Mouse (Mus musculus): ENCODE results near the gene Amotl2. TPM values are rescaled to one million over a fixed set of nuclear protein-coding genes. Genes with fewer than 3 reads are reported as not detected.
"Not testable (repeated sequence)": the region's sequence is repeated elsewhere in the genome, so short reads cannot be mapped to it uniquely, and the experiment has no call there.

Gene Amotl2
- polyA plus RNA-seq, 1 experiment from 2014 or later, result 49.1 TPM

DNA sequence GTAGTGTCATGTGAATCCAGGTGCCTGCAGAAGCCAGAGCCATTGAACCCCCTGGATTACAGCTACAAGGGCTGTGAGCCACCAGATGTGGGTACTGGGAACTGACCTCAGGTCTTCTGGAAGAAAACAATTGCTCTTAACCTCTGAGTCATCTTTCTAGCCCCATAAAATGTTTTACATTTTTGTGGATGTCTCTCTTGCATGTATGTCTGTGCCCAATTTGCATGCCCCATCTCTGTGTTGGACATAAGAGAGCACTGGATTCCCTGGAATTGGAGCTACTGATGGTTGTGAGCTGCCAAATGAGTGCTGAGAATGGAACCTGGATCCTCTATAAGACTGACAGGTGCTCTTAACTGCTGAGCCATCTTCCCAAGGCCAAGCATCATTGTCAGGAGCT lies 36.8 kb downstream of the Amotl2 start:
- H3K27me3 ChIP-seq (ENCODE audit: low read depth, poor library complexity, severe bottlenecking), result no peaks in the 10 kb centered on the region
- H3K9me3 ChIP-seq (replicated peaks), result no peaks in the 10 kb centered on the region
- no peaks in the 10 kb centered on the region for H3K36me3 ChIP-seq
- peaks cover 3% of the 10 kb centered on the region; the same call in 1 of the 2 replicates for H3K4me1 ChIP-seq
- H3K4me3 ChIP-seq, result no peak overlapping the region
- DNase-seq (ENCODE audit: low spot score), result no peak
- H3K27ac ChIP-seq, result no peak overlapping the region

DNA sequence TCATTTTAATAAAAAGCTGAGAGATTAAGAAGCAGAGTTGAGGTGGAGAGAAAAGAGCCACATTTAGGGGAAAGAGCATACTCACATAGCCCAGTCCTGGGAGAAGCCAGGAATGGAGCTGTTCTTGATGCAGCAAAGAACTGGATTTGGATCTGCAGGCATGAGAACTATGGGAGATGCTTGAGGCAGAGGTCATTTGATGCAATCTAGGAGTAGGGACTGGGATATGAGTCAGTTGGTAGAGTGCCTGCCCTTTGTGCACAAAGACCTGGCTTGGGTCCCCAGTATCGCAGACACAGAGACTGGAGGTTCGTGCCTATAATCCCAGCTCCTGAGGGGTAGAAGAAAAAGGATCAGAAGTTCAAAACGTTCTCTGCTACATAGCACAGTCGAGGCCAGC lies 38.7 kb downstream of the Amotl2 start:
- Histone ChIP-seq H3K27ac (no peak overlapping the region), H3K27me3 (ENCODE audit: low read depth, poor library complexity, severe bottlenecking) (no peaks in the 10 kb centered on the region), H3K4me3 (no peak overlapping the region), H3K4me1 (peaks cover 16% of the 10 kb centered on the region), H3K9me3 (replicated peaks) (no peaks in the 10 kb centered on the region), H3K36me3 (no peaks in the 10 kb centered on the region)
- 81% methylated on average over 4 of the region's 4 CpGs for WGBS
- no peak for DNase-seq (ENCODE audit: low spot score)

DNA sequence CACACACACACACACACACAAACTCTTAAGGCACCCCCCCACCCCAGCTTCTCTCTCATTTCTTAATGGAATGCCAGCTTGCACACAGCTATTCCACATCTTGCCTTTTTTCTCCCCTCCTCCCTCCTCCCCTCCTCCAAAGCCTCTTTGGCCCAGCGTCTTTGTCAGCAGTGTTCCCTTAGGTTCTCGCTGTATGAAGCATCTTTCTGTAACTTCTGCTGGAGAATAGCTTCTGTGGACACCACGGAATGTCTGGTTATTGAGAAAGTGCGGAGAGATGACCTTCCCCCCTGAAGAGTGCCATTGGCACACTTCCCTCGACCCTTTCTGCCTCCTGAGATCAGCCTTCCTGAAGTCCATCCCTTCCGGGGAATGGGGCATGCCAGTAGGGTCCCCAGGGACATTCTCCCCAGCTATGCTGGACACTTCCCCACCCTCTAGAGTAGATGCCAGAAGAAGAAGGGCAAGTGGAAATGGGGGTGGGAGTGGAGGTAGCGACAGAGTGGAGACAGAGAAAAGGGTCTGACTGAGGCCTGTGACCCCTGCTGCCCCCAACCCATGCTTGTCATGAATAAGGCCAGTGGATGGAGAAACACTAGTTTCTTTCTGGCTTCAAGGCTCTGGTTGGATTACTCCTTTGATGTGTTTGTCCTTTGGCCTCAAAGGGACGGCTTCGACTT lies 39.3 kb downstream of the Amotl2 start:
- no peaks in the 10 kb centered on the region for H3K9me3 ChIP-seq (replicated peaks)
- WGBS, result 81% methylated on average over 9 of the region's 9 CpGs
- no peaks in the 10 kb centered on the region for H3K27me3 ChIP-seq (ENCODE audit: low read depth, poor library complexity, severe bottlenecking)
- no peak overlapping the region; the same call in 1 of the 2 replicates for H3K27ac ChIP-seq
- no peak for DNase-seq (ENCODE audit: low spot score)
- peaks cover 16% of the 10 kb centered on the region for H3K4me1 ChIP-seq
- no peak overlapping the region for H3K4me3 ChIP-seq
- H3K36me3 ChIP-seq, result no peaks in the 10 kb centered on the region

DNA sequence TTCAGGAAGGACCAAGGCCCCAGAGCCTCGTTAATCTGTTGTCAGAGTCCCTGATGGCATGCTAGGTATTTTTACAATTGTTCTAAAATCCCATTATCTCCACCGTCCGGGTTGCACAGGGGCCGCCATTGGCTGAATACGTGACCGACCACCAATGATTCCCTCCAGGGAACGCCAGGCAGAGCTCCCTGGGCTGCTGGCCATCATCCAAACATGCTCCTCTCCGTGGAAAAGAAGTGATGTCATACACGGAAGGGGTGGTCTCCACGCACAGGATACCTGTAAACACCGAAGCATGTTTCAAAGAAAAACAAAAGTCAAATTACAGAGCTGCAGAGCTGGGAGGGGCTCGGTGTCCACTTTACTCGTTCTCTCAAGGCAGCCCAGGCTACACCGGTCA lies 39.9 kb downstream of the Amotl2 start:
- Histone ChIP-seq H3K27ac (no peak overlapping the region), H3K9me3 (replicated peaks) (no peaks in the 10 kb centered on the region), H3K36me3 (no peaks in the 10 kb centered on the region), H3K4me1 (peaks cover 16% of the 10 kb centered on the region), H3K27me3 (ENCODE audit: low read depth, poor library complexity, severe bottlenecking) (no peaks in the 10 kb centered on the region), H3K4me3 (no peak overlapping the region)
- WGBS, result 81% methylated on average over 14 of the region's 14 CpGs
- DNase-seq (ENCODE audit: low spot score), result no peak

DNA sequence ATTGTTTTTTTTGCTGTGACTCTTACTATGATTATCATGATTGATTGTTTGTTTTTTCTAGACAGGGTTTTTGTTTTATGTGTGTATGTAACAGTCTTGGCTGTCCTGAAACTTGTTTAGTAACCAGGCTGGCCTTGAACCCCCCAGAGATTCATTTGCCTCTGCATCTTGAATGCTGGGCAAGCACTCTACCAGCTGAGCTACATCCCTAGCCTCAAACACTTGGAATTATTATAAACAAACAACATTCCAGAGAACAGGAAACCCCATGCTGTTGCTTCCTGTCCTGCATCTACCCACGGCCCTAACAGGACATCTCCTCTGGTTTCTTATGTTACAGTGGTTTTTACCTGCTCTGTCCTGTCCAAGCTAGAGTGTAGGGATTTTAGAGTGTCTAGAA lies 42.4 kb downstream of the Amotl2 start:
- Histone ChIP-seq H3K27ac (no peak overlapping the region), H3K9me3 (replicated peaks) (no peaks in the 10 kb centered on the region), H3K36me3 (no peaks in the 10 kb centered on the region), H3K4me3 (no peak overlapping the region), H3K27me3 (ENCODE audit: low read depth, poor library complexity, severe bottlenecking) (no peaks in the 10 kb centered on the region), H3K4me1 (peaks cover 16% of the 10 kb centered on the region)
- 57% methylated on average over 1 of the region's 1 CpGs for WGBS
- no peak for DNase-seq (ENCODE audit: low spot score)

DNA sequence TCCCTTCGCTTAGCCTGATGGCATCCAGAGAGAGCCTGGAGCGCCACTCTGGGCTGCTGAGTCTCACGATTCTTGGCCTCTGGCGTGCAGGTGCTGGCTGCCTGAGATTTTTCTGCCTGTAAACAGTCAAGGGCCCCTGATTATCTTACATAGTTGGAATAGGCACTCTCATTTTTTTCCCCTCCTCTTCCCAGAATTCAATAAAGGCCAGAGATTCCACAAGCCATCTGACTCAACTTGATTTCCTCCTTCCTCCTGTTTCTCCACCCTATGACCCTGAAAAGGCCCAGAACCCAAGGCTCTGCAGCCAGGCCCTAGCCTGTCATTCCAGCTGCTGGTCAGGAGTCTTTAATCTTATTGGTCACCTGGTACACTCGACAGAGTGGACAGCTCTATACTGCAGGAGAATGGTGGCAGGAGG lies 43.1 kb downstream of the Amotl2 start:
- no peak for DNase-seq (ENCODE audit: low spot score)
- Histone ChIP-seq H3K4me1 (peaks cover 16% of the 10 kb centered on the region), H3K4me3 (no peak overlapping the region), H3K27me3 (ENCODE audit: low read depth, poor library complexity, severe bottlenecking) (no peaks in the 10 kb centered on the region), H3K27ac (0 out of 2 replicates have a peak overlapping the region, but pooled peaks have one; percentile 14), H3K9me3 (replicated peaks) (no peaks in the 10 kb centered on the region), H3K36me3 (no peaks in the 10 kb centered on the region)
- WGBS, result 64% methylated on average over 5 of the region's 5 CpGs

DNA sequence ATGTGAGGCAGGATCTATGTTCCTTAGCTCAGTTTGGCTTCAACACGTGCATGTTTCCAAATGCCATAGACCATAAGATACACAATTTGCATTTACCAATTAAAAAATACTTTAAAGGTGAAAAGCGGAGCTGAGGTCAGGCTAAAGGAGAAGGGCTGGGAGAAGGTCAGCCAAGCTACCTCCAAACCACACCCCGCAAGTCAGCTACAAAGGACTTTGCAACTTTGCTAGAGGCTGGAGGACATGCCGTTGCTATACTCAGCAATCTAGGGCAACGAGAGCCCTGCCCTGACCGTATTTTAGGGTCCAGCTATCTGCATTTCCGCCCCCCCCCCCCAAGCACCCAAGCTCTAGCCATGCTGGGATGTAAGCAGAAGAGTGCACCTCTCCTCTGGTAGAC lies 45.1 kb downstream of the Amotl2 start:
- Histone ChIP-seq H3K4me3 (no peak overlapping the region), H3K4me1 (peaks cover 13% of the 10 kb centered on the region), H3K36me3 (no peaks in the 10 kb centered on the region), H3K27ac (no peak overlapping the region), H3K27me3 (ENCODE audit: low read depth, poor library complexity, severe bottlenecking) (no peaks in the 10 kb centered on the region), H3K9me3 (replicated peaks) (no peaks in the 10 kb centered on the region)
- no peak for DNase-seq (ENCODE audit: low spot score)
- WGBS, result 89% methylated on average over 7 of the region's 7 CpGs

DNA sequence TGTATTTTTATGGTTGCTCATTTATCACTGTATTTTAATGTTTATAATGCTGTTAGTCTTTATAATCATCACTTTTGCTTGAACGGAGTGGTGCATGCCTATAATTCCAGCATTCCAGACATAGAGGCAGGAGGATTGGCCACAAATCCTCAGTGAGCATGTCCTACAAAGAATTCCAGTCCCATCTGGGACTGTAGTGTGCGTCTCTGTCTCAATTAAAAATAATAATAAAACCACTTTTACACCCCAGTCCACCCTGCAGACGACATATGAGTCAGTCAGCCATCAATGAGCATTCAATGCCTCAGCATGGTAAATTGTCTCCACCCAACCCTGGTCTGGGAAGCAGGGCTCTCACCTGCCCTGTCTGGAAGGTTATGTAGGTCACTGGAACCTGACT lies 46.4 kb downstream of the Amotl2 start:
- peaks cover 19% of the 10 kb centered on the region for H3K4me1 ChIP-seq
- H3K4me3 ChIP-seq, result no peak overlapping the region
- WGBS, result 84% methylated on average over 3 of the region's 3 CpGs
- H3K9me3 ChIP-seq (replicated peaks), result no peaks in the 10 kb centered on the region
- no peak for DNase-seq (ENCODE audit: low spot score)
- H3K36me3 ChIP-seq, result no peaks in the 10 kb centered on the region
- H3K27me3 ChIP-seq (ENCODE audit: low read depth, poor library complexity, severe bottlenecking), result no peaks in the 10 kb centered on the region
- H3K27ac ChIP-seq, result no peak overlapping the region

DNA sequence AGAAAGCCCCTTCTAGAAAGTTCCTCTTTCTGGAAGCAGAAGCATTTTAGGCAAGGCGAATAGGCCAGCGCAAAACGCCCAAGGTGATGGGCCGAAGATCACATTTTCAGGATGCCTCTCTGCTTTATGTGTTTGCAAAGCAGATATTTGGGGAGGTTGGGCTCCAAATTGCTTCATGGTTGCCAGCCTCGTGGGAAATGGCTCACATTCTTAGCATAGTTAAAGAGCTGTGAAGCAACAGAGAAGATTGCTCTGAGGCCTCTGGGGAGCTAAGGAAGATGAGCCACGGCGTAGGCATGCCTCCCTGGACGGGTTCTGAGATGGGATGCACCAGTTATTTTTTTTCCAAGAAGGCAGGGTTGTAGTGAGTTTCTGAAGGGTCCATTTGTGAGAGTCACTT lies 47.0 kb downstream of the Amotl2 start:
- no peak overlapping the region for H3K27ac ChIP-seq
- 65% methylated on average over 8 of the region's 8 CpGs for WGBS
- H3K4me3 ChIP-seq, result no peak overlapping the region
- H3K36me3 ChIP-seq, result no peaks in the 10 kb centered on the region
- H3K27me3 ChIP-seq (ENCODE audit: low read depth, poor library complexity, severe bottlenecking), result no peaks in the 10 kb centered on the region
- peaks cover 19% of the 10 kb centered on the region for H3K4me1 ChIP-seq
- no peak for DNase-seq (ENCODE audit: low spot score)
- H3K9me3 ChIP-seq (replicated peaks), result no peaks in the 10 kb centered on the region

DNA sequence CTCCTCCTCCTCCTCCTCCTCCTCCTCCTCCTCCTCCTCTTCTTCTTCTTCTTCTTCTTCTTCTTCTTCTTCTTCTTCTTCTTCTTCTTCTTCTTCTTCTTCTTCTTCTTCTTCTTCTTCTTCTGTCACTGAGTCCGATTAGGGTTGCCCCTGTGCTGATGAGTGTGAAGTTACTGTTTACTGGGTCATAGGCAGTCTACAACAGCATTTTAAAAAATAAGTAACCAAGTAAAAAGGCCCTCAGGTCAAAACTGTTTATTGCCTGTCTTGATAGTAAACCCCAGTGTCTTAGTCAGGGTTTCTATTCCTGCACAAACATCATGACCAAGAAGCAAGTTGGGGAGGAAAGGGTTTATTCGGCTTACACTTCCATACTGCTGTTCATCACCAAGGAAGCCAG lies 48.1 kb downstream of the Amotl2 start:
- not testable (repeated sequence) for H3K4me1 ChIP-seq; H3K4me3 ChIP-seq; H3K27me3 ChIP-seq (ENCODE audit: low read depth, poor library complexity, severe bottlenecking); H3K27ac ChIP-seq; H3K36me3 ChIP-seq; H3K9me3 ChIP-seq (replicated peaks); DNase-seq (ENCODE audit: low spot score)
- WGBS, result 93% methylated on average over 2 of the region's 2 CpGs

DNA sequence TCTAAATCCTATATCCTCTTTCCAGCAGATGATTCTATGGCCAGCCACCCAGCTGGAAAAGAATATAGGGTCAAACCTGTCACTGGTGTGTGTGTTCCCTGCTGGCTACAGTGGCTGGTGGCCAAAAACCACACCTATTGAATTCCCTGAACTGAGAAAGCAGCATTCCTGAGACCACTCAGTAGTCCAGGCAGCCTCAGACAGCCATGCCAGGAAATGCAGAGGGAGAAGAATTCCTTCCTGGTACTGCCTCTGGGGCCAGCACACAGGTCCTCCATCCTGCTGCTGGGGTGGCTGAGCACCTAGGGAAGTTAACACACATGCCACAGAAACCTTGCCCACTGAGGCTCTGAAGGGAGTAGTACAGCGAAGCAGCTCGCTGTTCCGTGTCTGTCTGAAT lies 50.3 kb downstream of the Amotl2 start:
- 85% methylated on average over 3 of the region's 3 CpGs for WGBS
- Histone ChIP-seq H3K4me1 (peaks cover 14% of the 10 kb centered on the region), H3K27ac (0 out of 2 replicates have a peak overlapping the region, but pooled peaks have one; percentile 8), H3K36me3 (no peaks in the 10 kb centered on the region), H3K4me3 (no peak overlapping the region), H3K9me3 (replicated peaks) (no peaks in the 10 kb centered on the region), H3K27me3 (ENCODE audit: low read depth, poor library complexity, severe bottlenecking) (no peaks in the 10 kb centered on the region)
- no peak for DNase-seq (ENCODE audit: low spot score)

DNA sequence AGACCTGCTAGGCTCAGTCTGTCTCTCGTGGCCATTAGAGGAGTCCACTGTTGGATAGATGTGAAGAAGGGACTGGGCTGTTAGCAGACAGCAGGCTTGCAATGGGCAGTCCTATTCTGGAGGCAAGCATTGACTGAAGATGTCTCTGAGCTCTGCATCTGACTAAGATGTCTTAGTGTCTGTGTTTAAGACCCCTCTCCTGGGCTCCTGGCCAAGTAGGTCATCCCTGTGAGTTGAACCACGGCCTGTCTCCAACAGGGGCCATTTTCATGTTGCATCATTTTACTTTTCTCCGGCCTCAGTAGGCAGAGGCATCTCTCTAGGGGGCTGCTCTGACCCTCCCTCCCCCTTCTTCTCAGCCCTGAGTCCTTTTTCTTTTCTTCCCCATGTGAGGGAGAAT lies 52.8 kb downstream of the Amotl2 start:
- Histone ChIP-seq H3K9me3 (replicated peaks) (no peaks in the 10 kb centered on the region), H3K27ac (no peak overlapping the region), H3K4me3 (no peak overlapping the region), H3K27me3 (ENCODE audit: low read depth, poor library complexity, severe bottlenecking) (no peaks in the 10 kb centered on the region), H3K4me1 (peaks cover 14% of the 10 kb centered on the region), H3K36me3 (no peaks in the 10 kb centered on the region)
- WGBS, result 84% methylated on average over 3 of the region's 3 CpGs
- DNase-seq (ENCODE audit: low spot score), result no peak

DNA sequence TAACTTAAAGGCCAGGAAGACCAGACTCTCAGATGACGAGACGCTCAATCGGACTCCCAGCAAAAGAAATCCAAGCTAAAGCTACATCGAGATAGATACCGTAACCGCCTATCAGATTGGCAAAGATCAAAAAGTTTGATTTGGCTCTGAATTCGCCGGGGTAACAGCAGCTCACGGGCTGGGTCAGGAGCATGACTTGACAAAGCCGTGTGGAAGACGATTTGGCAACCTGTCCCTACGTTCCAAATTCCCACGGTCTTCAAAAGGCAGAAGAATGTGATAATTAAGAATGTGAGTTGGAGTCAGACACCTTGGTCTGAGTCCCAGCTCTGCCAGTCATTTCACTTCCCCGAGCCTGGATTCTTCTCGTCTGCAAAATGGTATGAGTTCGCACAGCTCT lies 53.7 kb downstream of the Amotl2 start:
- 85% methylated on average over 16 of the region's 16 CpGs for WGBS
- Histone ChIP-seq H3K4me1 (peaks cover 14% of the 10 kb centered on the region), H3K4me3 (no peak overlapping the region), H3K36me3 (no peaks in the 10 kb centered on the region), H3K27me3 (ENCODE audit: low read depth, poor library complexity, severe bottlenecking) (no peaks in the 10 kb centered on the region), H3K9me3 (replicated peaks) (no peaks in the 10 kb centered on the region), H3K27ac (no peak overlapping the region)
- no peak for DNase-seq (ENCODE audit: low spot score)

DNA sequence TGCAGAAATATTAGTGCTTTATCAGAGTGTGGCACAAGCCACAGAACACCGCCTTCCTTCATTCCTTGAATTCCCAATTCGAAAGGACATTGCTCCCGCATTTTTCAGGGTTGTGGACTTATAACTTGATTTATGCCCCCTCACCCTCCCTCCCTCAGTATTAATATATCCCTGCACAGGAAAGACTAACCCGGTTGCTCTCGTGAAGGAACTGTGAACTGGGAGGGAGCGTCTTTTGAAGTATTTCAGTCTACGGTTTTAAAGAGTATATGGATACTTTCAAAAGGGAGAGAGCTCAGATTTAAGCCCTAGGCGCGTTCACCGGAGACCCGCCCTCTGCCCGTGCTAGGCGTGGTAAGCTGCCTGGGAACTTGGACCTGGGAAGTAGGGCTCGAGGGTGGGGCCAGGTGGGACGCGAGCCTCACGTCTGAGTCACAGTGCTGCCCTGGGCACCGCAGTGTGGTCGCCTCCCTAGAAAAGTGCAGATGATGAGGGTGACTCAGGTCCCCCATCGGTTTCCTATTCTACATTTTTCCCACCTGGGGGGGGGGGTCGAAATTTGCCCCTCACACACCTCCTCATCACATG lies 54.9 kb downstream of the Amotl2 start:
- Histone ChIP-seq H3K4me3 (no peak overlapping the region), H3K27ac (no peak overlapping the region), H3K4me1 (peaks cover 14% of the 10 kb centered on the region), H3K9me3 (replicated peaks) (no peaks in the 10 kb centered on the region), H3K27me3 (ENCODE audit: low read depth, poor library complexity, severe bottlenecking) (no peaks in the 10 kb centered on the region), H3K36me3 (no peaks in the 10 kb centered on the region)
- DNase-seq (ENCODE audit: low spot score), result no peak
- 40% methylated on average over 21 of the region's 21 CpGs for WGBS
